Mouse (Mus musculus) cortical plate, adult 2 months (tissue): ENCODE measurements at regions not wholly inside any gene's neighbourhood (a gene's known extent, or its start where the extent isn't known, plus 50 kb on each side); places are given as distances from the start of the nearest gene placed in this dataset.

Experiments used
- CTCF ChIP-seq: fragments of 200-500 bp; IDR thresholded peaks from 2 replicates; pipeline ENCODE4 v1.5.1; 2011; ENCODE audit warnings: mild to moderate bottlenecking, control low read depth, low read length; ENCODE audit not compliant: insufficient read depth; ENCODE audit errors: extremely low read depth
- POLR2A ChIP-seq: fragments of 200-500 bp; IDR thresholded peaks from 2 replicates; pipeline ENCODE4 v1.6.1; 2011; ENCODE audit warnings: mild to moderate bottlenecking, low read length, control low read depth; ENCODE audit not compliant: insufficient read depth; ENCODE audit errors: extremely low read depth

GRCm38 (mm10) chr6:135447801-135448200, 85.5 kb downstream of the Emp1 start:
- no peak for TF ChIP-seq CTCF
- no peak for TF ChIP-seq POLR2A
